In the genomic region with DNA sequence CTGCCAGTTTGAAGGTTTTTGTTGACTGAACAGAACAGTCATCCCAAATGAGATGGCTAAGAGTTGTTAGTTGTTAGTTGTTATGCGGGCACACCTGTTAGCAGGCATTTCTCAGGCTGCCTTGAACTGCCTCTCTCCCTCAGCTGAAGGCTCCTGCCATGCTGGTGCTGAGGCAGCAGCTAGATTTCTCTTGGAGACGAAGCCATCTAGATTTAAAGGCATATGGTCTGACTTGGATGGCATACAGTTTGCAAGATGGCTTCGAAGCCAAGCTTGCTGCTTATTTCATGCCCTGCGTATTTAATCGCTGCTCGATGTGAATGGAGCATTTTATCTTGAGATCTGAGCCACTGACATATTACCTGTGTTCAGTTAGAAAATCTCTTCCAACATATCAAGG, we compare ENCODE assay signal across 23 mouse cellular contexts. TPM values are rescaled to one million over a fixed set of nuclear protein-coding genes. Genes with fewer than 3 reads are reported as not detected.
DNase-seq lines count a peak whose midpoint lies in the region; ATAC-seq and TF ChIP-seq lines count a peak whose summit lies in the region.
"Had no signal": no experiment of that assay in that cellular context is flagged by ENCODE, and none has a peak within 500 bp of the region (broad histone marks: within the 10 kb centered on the region; RNA-seq: fewer than 3 reads in every experiment).

No protein-coding gene starts in this region.

- no peak overlapping the region for H3K27ac ChIP-seq in forebrain, embryonic 13.5 days
- H3K27ac ChIP-seq in forebrain, embryonic 11.5 days (ENCODE audit: low read depth, low read length): no peak overlapping the region
- no peak overlapping the region for H3K27ac ChIP-seq in testis, adult 2 months (ENCODE audit: control insufficient read depth, insufficient read depth, low read depth, low read length)
- H3K27ac ChIP-seq in forebrain, postnatal 0 days (ENCODE audit: low read depth, low read length): no peak overlapping the region
- H3K27ac ChIP-seq: gastrocnemius, adult 2 months; hindbrain, embryonic 10.5 days; hindbrain, embryonic 13.5 days; intestine, embryonic 15.5 days had no signal

- H3K36me3 ChIP-seq in forebrain, embryonic 13.5 days (ENCODE audit: poor library complexity, severe bottlenecking): no peaks in the 10 kb centered on the region
- H3K36me3 ChIP-seq in forebrain, embryonic 11.5 days (ENCODE audit: control insufficient read depth, insufficient read depth, low read length): no peaks in the 10 kb centered on the region
- no peaks in the 10 kb centered on the region for H3K36me3 ChIP-seq in testis, adult 2 months (ENCODE audit: control insufficient read depth, insufficient read depth, low read length)
- no peaks in the 10 kb centered on the region for H3K36me3 ChIP-seq in forebrain, postnatal 0 days (ENCODE audit: insufficient read depth)
- H3K36me3 ChIP-seq: hindbrain, embryonic 10.5 days; hindbrain, embryonic 13.5 days; intestine, embryonic 15.5 days had no signal

- no peak overlapping the region for H3K4me3 ChIP-seq in forebrain, embryonic 13.5 days
- H3K4me3 ChIP-seq in forebrain, embryonic 11.5 days (ENCODE audit: low read depth, low read length): no peak overlapping the region
- peak overlapping the region; percentile 9; the same call in 1 of the 2 replicates for H3K4me3 ChIP-seq in testis, adult 2 months (ENCODE audit: control insufficient read depth, low read depth, low read length)
- H3K4me3 ChIP-seq in forebrain, postnatal 0 days (ENCODE audit: low read depth, low read length): no peak overlapping the region
- H3K4me3 ChIP-seq: gastrocnemius, adult 2 months; hindbrain, embryonic 10.5 days; hindbrain, embryonic 13.5 days; intestine, embryonic 15.5 days had no signal

- DNase-seq in forebrain, embryonic 11.5 days (ENCODE audit: low spot score): no peak
- DNase-seq in frontal cortex, postnatal 10 days (ENCODE audit: low spot score in 2 of 2): no peak
- DNase-seq in testis, postnatal 14 days (ENCODE audit: low spot score): no peak
- DNase-seq in forebrain, postnatal 0 days: peak; percentile 78
- no peak for DNase-seq in embryo, embryonic 10 days (ENCODE audit: low spot score)
- DNase-seq: adrenal gland, adult 8-10 months; adrenal gland, postnatal 25 days; cerebellum, adult 11-12 months; cerebellum, adult 8-10 months; cerebellum, postnatal 36 days; gastrocnemius, adult 2 months; gastrocnemius, postnatal 14 days; heart, adult 11 months; kidney, adult 18-20 months had no signal

- no peak overlapping the region for H3K9ac ChIP-seq in forebrain, embryonic 13.5 days
- no peak overlapping the region for H3K9ac ChIP-seq in forebrain, embryonic 11.5 days (ENCODE audit: low read length)
- no peak overlapping the region for H3K9ac ChIP-seq in forebrain, postnatal 0 days
- H3K9ac ChIP-seq: hindbrain, embryonic 13.5 days; intestine, embryonic 15.5 days had no signal

- no peak for TF ChIP-seq POLR2A in testis, adult 2 months (IDR thresholded peaks at IDR 0.05; ENCODE audit: control insufficient read depth, low read depth, low read length)

- no peak for TF ChIP-seq CTCF in testis, adult 2 months (IDR thresholded peaks at IDR 0.05; ENCODE audit: control insufficient read depth, insufficient read depth, insufficient replicate concordance, low read depth, low read length)
- no peak for TF ChIP-seq CTCF in forebrain, postnatal 0 days (IDR thresholded peaks at IDR 0.05; ENCODE audit: low read depth)

- H3K27me3 ChIP-seq in forebrain, embryonic 13.5 days: no peaks in the 10 kb centered on the region
- no peaks in the 10 kb centered on the region for H3K27me3 ChIP-seq in forebrain, embryonic 11.5 days (ENCODE audit: control insufficient read depth, insufficient read depth, low read length)
- no peaks in the 10 kb centered on the region for H3K27me3 ChIP-seq in testis, adult 2 months (ENCODE audit: control insufficient read depth, insufficient read depth, low read length)
- H3K27me3 ChIP-seq in forebrain, postnatal 0 days (ENCODE audit: insufficient read depth, low read length): no peaks in the 10 kb centered on the region
- H3K27me3 ChIP-seq: hindbrain, embryonic 13.5 days; intestine, embryonic 15.5 days had no signal

- H3K4me1 ChIP-seq in forebrain, embryonic 13.5 days: no peaks in the 10 kb centered on the region
- no peaks in the 10 kb centered on the region for H3K4me1 ChIP-seq in forebrain, embryonic 11.5 days (replicated peaks; ENCODE audit: control insufficient read depth, insufficient read depth, low read length)
- H3K4me1 ChIP-seq in testis, adult 2 months (ENCODE audit: control insufficient read depth, insufficient read depth, low read length): no peaks in the 10 kb centered on the region
- no peaks in the 10 kb centered on the region for H3K4me1 ChIP-seq in forebrain, postnatal 0 days (ENCODE audit: insufficient read depth)
- H3K4me1 ChIP-seq: intestine, embryonic 15.5 days had no signal

- peak; percentile 67; the same call in 1 of the 2 replicates for ATAC-seq in forebrain, embryonic 13.5 days
- no peak for ATAC-seq in forebrain, embryonic 11.5 days (replicated peaks; ENCODE audit: low FRiP score)
- ATAC-seq in frontal cortex, adult (ENCODE audit: low TSS enrichment): 0 out of 2 replicates have a peak, but pooled peaks have one; percentile 34
- ATAC-seq in forebrain, postnatal 0 days: peak; percentile 86
- ATAC-seq: activated CD4-positive, CD25-positive, alpha-beta regulatory T cell, adult 4 months; hindbrain, embryonic 16.5 days; intestine, embryonic 15.5 days had no signal

- WGBS in forebrain, embryonic 13.5 days: 86% methylated on average over 6 of the region's 6 CpGs
- WGBS in forebrain, embryonic 11.5 days: 94% methylated on average over 6 of the region's 6 CpGs
- 58% methylated on average over 6 of the region's 6 CpGs for WGBS in forebrain, postnatal 0 days

- no peaks in the 10 kb centered on the region for H3K9me3 ChIP-seq in forebrain, embryonic 13.5 days (replicated peaks)
- no peaks in the 10 kb centered on the region for H3K9me3 ChIP-seq in forebrain, embryonic 11.5 days (ENCODE audit: control insufficient read depth, low read length)
- no peaks in the 10 kb centered on the region for H3K9me3 ChIP-seq in forebrain, postnatal 0 days (ENCODE audit: low read length)
- H3K9me3 ChIP-seq: hindbrain, embryonic 10.5 days; hindbrain, embryonic 13.5 days; intestine, embryonic 15.5 days had no signal

- no peak overlapping the region for H3K4me2 ChIP-seq in forebrain, embryonic 13.5 days
- H3K4me2 ChIP-seq in forebrain, embryonic 11.5 days (ENCODE audit: low read depth, low read length, severe bottlenecking): no peak overlapping the region
- no peak overlapping the region for H3K4me2 ChIP-seq in forebrain, postnatal 0 days (ENCODE audit: low read depth)
- H3K4me2 ChIP-seq: heart, embryonic 11.5 days; hindbrain, embryonic 13.5 days; intestine, embryonic 15.5 days had no signal

RNA-seq across cellular contexts. Expression of a gene that starts 19.4 kb away (rescaled TPM):
- polyA plus RNA-seq in forebrain, embryonic 13.5 days (2015; fragmentation: Nextera tagmentation; extraction: Ambion mirVana): 2.1 and 3.2 TPM in 2 replicates
- polyA plus RNA-seq in forebrain, embryonic 11.5 days (2014; fragmentation: Nextera tagmentation; extraction: Ambion mirVana): 4.4 and 5.1 TPM in 2 replicates
- 21.6 and 28.4 TPM in 2 replicates for polyA plus RNA-seq in testis, adult 2 months (2012; rRNA removed)
- 11.0 and 19.9 TPM in 2 replicates for total RNA-seq in forebrain, postnatal 0 days (2014; rRNA removed)
- polyA plus RNA-seq in forebrain, postnatal 0 days (2015; fragmentation: Nextera tagmentation; extraction: Ambion mirVana): 1.4 and 2.2 TPM in 2 replicates
